ENCODE assay signal across 9 mouse cellular contexts in genomic region chr11:56105632-56106031, GRCm38 (mm10).
DNase-seq lines count a peak whose midpoint lies in the region; ATAC-seq and TF ChIP-seq lines count a peak whose summit lies in the region.
"Had no signal": no experiment of that assay in that cellular context is flagged by ENCODE, and none has a peak within 500 bp of the region (broad histone marks: within the 10 kb centered on the region; RNA-seq: fewer than 3 reads in every experiment).

No protein-coding gene starts in this region.

- H3K27ac ChIP-seq in forebrain, embryonic 14.5 days (ENCODE audit: low read depth, low read length) = no peak overlapping the region
- H3K27ac ChIP-seq in forebrain, embryonic 13.5 days = no peak overlapping the region
- H3K27ac ChIP-seq in lung, embryonic 14.5 days (ENCODE audit: low read depth) = no peak overlapping the region
- H3K27ac ChIP-seq: hindbrain, embryonic 15.5 days had no signal

- WGBS in forebrain, embryonic 14.5 days = 29% methylated on average over 4 of the region's 4 CpGs
- 39% methylated on average over 4 of the region's 4 CpGs for WGBS in forebrain, embryonic 13.5 days
- 25% methylated on average over 4 of the region's 4 CpGs for WGBS in lung, embryonic 14.5 days

- peak; percentile 87 for DNase-seq in forebrain, embryonic 14.5 days (ENCODE audit: low spot score)
- peak; percentile 50 for DNase-seq in urinary bladder, postnatal 14 days (ENCODE audit: low spot score)
- DNase-seq in urinary bladder, postnatal 10 days (ENCODE audit: low spot score) = no peak
- peak; percentile 79 for DNase-seq in embryo, embryonic 10.5 days (ENCODE audit: low spot score)
- peak; percentile 36 to 71 for DNase-seq in kidney, postnatal 36 days
- peak; percentile 88 for DNase-seq in lung, embryonic 14.5 days
- peak; percentile 52 for DNase-seq in telencephalon, adult 2 months (ENCODE audit: low read depth, low spot score)

- no peak for ATAC-seq in forebrain, embryonic 14.5 days
- ATAC-seq in forebrain, embryonic 13.5 days = no peak
- no peak for ATAC-seq in lung, embryonic 14.5 days (ENCODE audit: insufficient read depth)

- no peaks in the 10 kb centered on the region for H3K9me3 ChIP-seq in forebrain, embryonic 14.5 days (replicated peaks; ENCODE audit: control insufficient read depth, low read length)
- no peaks in the 10 kb centered on the region for H3K9me3 ChIP-seq in forebrain, embryonic 13.5 days (replicated peaks)
- H3K9me3 ChIP-seq in lung, embryonic 14.5 days (ENCODE audit: low read depth, low read length) = no peaks in the 10 kb centered on the region
- H3K9me3 ChIP-seq: hindbrain, embryonic 15.5 days had no signal

- no peaks in the 10 kb centered on the region for H3K27me3 ChIP-seq in forebrain, embryonic 14.5 days (replicated peaks; ENCODE audit: control insufficient read depth, insufficient read depth, low read length)
- no peaks in the 10 kb centered on the region for H3K27me3 ChIP-seq in forebrain, embryonic 13.5 days
- H3K27me3 ChIP-seq in lung, embryonic 14.5 days (ENCODE audit: insufficient read depth, low read length) = no peaks in the 10 kb centered on the region
- H3K27me3 ChIP-seq: hindbrain, embryonic 15.5 days had no signal

- H3K4me1 ChIP-seq in forebrain, embryonic 14.5 days (ENCODE audit: control insufficient read depth, insufficient read depth, low read length) = no peaks in the 10 kb centered on the region
- no peaks in the 10 kb centered on the region for H3K4me1 ChIP-seq in forebrain, embryonic 13.5 days
- H3K4me1 ChIP-seq in lung, embryonic 14.5 days (ENCODE audit: insufficient read depth) = no peaks in the 10 kb centered on the region
- H3K4me1 ChIP-seq: hindbrain, embryonic 15.5 days had no signal

- peak; percentile 77 for TF ChIP-seq CTCF in lung, embryonic 14.5 days (IDR thresholded peaks at IDR 0.05; ENCODE audit: low read depth)

- no peak overlapping the region for H3K4me3 ChIP-seq in forebrain, embryonic 14.5 days (ENCODE audit: low read depth, low read length)
- H3K4me3 ChIP-seq in forebrain, embryonic 13.5 days = no peak overlapping the region
- no peak overlapping the region for H3K4me3 ChIP-seq in lung, embryonic 14.5 days (ENCODE audit: low read depth, low read length)
- H3K4me3 ChIP-seq: hindbrain, embryonic 15.5 days had no signal

- no peak overlapping the region for H3K9ac ChIP-seq in forebrain, embryonic 14.5 days (ENCODE audit: low read length)
- no peak overlapping the region for H3K9ac ChIP-seq in forebrain, embryonic 13.5 days
- no peak overlapping the region for H3K9ac ChIP-seq in lung, embryonic 14.5 days
- H3K9ac ChIP-seq: hindbrain, embryonic 15.5 days had no signal

- no peaks in the 10 kb centered on the region for H3K36me3 ChIP-seq in forebrain, embryonic 14.5 days (ENCODE audit: control insufficient read depth, insufficient read depth, low read length)
- H3K36me3 ChIP-seq in forebrain, embryonic 13.5 days (ENCODE audit: poor library complexity, severe bottlenecking) = no peaks in the 10 kb centered on the region
- H3K36me3 ChIP-seq in lung, embryonic 14.5 days (ENCODE audit: insufficient read depth) = no peaks in the 10 kb centered on the region
- H3K36me3 ChIP-seq: hindbrain, embryonic 15.5 days had no signal

- H3K4me2 ChIP-seq in forebrain, embryonic 14.5 days (ENCODE audit: low read length) = no peak overlapping the region
- H3K4me2 ChIP-seq in forebrain, embryonic 13.5 days = no peak overlapping the region
- H3K4me2 ChIP-seq in lung, embryonic 14.5 days = no peak overlapping the region
- H3K4me2 ChIP-seq: hindbrain, embryonic 15.5 days had no signal
